Mouse (Mus musculus): ENCODE data around the gene Nkx2-5.

Nkx2-5 gene

DNA sequence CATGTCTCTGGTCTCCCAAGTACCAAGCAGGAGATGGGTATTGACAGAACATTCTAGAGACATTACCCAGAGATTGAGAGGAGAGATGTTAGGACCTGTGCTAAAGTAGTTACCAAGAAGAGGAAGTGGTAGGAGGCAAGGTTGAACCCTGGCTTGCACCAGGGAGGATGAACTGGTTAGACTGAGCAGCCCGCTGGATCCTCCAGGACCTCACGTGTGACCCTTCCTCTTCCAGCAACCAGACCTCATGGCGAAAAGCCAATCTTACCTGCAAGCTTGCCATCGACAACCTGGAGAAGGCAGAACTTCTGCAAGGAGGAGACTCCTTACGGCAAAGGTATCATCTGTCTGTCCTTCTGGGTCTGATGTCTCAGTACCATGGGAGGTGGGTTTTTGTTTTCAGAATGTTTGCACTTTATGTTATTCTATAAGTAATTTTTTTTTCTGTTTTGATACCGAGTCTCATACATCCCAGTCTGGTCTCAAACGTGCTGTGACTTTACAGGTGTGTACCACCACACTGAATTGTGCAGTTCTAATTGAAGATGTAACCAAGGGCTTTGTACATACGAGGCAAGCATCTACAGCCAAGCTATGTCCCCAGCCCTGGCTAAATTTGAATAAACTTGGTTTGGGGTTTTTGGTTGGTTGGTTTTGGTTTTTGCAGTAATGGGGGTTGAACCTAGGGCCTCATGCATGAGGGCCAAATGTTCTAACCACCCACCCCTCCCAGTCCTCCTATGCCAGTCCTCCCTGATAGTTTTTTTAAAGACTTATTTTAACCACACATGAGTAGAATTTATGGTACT lies 55.1 kb downstream of the Nkx2-5 start:
- no peak for DNase-seq (ENCODE audit: low read depth, low spot score)

DNA sequence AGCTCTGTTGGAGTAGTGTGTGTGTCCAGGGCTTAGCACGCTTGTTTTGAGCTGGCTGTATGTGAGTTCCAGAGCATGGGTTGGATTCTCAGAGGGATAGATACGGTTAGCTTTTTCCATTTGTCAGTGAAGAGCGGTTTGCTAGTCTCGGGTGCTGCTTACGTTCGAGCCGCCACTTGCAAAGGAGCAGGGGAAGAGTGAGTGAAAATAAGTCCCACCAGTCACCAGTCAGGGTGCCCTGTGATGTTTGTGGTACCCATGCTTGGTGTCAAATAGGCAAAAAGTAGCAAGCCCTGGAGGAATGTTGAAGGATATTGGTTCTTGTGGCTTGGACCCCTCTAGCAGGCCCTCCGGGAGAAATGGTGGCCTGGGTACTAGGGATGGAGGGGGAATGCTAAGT lies 55.8 kb downstream of the Nkx2-5 start:
- no peak for DNase-seq (ENCODE audit: low read depth, low spot score)
